Mouse (Mus musculus) left cerebral cortex, adult 18-20 months (tissue): ENCODE results near the gene Gan. TPM values are rescaled to one million over a fixed set of nuclear protein-coding genes. Genes with fewer than 3 reads are reported as not detected.
A peak's percentile ranks its signal among the peaks of the same experiment; 100 is the strongest.

Source experiments
- DNase-seq, 2 experiments: peaks; one replicate each; pipeline ENCODE4 v3.0.0; 2021 to 2022; ENCODE audit warnings: low spot score in 2 of 2, mixed read lengths in 1 of 2
- total RNA-seq, 2 experiments: library from RNA; stranded (reverse); gene quantifications; 2 replicates each; pipeline ENCODE4 v1.2.3; 2021

The Gan gene
- total RNA-seq, 2 experiments from 2014 or later = 17.9 to 18.4 TPM

GRCm38 (mm10) chr8:117248341-117248740 is 90.4 kb downstream of the Gan start:
- no peak for DNase-seq

GRCm38 (mm10) chr8:117251086-117251681 is 93.2 kb downstream of the Gan start:
- no peak for DNase-seq

GRCm38 (mm10) chr8:117252650-117253049 is 94.7 kb downstream of the Gan start:
- no peak for DNase-seq

DNA sequence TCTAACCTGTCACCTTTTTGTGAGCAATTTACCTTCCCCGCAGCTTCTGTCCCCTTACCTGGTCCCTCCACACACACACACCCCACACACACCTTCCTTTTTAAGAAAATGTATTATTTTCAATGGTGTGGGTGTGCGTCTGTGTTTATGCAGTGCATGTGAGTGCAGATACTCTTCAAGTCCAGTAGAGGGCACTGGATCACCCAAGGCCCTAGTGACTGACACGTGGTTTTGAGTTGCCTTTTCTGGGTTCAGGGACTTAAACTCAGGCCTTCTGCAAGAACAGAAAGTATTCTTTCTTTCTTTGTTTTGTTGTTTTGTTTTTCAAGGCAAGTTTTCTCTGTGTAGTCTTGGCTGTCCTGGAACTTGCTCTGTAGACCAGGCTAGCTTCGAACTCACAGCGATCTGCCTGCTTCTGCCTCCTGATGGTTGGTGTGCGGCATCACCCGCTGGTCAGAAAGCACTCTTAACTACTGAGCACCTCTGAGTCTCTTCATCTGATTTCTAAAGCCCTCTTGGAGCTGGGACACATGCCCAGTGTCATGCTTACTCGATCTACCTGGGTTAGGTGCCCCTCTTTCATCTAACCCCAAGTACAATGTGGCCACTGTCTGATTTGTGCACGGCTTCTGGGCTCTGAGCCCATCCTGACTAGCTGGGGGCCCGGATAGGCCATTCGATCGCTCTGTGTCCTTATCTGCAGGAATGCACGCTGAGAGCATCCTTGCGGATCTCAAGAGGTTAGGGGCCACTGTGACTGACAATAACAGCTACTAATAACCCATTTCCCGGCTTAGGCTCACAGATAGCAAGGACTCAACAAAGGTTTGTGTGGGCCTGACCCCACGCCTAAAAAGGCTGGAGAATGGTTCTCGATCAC is 95.7 kb downstream of the Gan start:
- no peak for DNase-seq

- no peak for DNase-seq
Observed at GRCm38 (mm10) chr8:117254496-117254895, 96.6 kb downstream of the Gan start.

GRCm38 (mm10) chr8:117256292-117256938 is 98.5 kb downstream of the Gan start:
- peak; percentile 94 to 98 for DNase-seq

DNA sequence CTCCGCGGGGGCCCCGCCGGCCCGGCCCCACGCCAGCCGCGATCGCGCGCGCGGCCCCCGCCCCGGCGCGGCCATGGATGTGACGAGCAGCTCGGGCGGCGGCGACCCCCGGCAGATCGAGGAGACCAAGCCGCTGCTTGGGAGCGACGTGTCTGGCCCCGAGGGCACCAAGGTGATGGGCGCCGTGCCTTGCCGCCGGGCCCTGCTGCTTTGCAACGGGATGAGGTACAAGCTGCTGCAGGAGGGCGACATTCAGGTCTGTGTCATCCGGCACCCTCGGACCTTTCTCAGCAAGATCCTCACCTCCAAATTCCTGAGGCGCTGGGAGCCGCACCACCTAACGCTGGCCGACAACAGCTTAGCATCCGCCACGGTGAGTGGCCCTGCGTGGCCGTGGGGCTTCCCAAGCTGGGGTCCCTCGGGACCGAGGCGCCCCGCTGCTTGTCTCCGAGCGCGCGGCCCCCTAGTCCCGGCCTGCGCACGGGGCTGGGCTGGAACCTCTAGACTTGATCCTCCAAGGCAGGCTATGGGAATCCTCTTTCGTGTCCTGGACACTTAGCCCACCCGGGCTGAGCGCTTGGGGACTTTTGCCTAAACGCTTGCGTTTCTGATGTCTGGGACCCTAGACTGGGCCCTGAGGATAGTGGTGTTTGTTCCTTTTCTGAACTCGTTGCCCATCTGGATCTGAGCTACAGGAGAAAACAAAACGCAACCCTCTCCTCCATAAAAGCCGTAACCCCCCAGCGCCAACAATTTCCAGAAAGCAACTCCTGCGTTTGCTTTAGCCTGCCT is 99.3 kb downstream of the Gan start, which contains the start of gene Cmip:
TSS of gene Cmip (plus strand) at position 36 of the 792 bp plus-strand sequence.
- peak; percentile 38 to 48 for DNase-seq

GRCm38 (mm10) chr8:117257821-117258575 is 100.1 kb downstream of the Gan start:
- no peak for DNase-seq

- DNase-seq = no peak
Observed at GRCm38 (mm10) chr8:117258576-117259040, 100.7 kb downstream of the Gan start.

- peak; percentile 25 to 37 for DNase-seq
Observed at GRCm38 (mm10) chr8:117259431-117260001, 101.6 kb downstream of the Gan start.

GRCm38 (mm10) chr8:117260234-117260929 is 102.4 kb downstream of the Gan start:
- no peak for DNase-seq

DNA sequence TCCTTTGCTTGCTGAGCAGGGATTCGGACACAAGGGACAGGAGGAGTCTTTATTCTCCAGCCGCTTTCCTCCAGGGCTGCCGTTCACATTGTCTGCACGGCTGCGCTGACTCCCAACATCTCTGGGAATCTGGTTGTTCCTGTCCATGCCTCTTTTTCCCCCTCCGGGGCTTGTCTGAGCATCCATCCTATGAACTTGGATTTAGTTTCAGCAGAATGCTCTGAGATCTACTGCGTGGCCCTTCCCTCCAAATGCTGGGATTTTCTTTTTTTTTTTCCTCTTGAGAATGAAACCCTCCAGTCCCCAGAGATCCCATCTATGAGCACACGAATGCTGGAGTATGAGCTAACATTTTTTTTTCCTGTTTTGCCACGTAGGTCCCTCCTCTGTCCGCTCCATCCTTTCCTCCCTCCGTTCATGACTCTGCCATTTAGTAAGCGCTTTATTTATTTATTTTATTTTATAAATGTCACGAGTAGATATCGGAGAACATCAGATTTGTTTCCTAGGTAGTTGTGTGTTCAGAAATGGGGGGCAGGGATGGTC is 103.1 kb downstream of the Gan start:
- peak in 1 of 2 experiments; percentile 24 for DNase-seq

GRCm38 (mm10) chr8:117261702-117262101 is 103.8 kb downstream of the Gan start:
- DNase-seq = no peak

DNA sequence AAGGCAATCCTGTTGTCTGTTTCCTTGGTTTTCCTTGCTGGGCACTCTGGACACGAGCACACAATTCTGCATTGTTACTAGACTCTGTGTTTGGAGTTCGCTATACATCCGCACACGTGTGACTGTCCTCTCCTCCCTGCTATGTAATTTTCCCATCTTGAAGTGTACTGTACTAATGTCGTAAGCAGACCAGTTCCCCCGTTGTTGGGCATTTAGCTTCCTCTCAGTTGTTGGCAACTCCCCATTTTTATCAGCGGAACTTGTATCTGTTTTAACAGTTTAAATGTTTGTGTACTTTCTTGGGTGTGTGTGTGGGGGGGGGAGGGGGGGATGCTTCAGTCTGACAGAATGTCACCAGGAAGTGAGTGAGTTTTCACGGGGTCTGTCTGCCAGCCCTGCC is 104.8 kb downstream of the Gan start:
- no peak for DNase-seq

DNA sequence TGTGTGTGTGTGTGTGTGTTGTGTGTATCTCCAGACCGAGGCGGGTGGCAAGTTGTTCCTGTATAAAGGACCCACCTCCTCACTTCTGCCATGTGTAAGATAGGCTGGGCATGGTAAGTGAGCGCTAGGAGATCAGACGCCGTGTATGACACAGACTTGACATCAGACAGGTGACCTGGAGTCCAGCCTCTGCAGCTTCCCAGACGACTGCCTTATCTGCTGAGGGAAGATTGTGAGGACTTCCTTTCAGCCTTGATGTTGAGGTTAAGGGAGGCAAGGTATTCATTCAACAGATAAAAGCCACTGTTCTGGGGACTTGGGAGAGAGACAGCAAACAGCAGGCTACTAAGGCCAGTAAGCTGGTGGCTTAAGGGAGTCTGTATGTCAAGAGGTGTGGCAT is 105.5 kb downstream of the Gan start:
- no peak for DNase-seq

GRCm38 (mm10) chr8:117265079-117265478 is 107.1 kb downstream of the Gan start:
- DNase-seq = no peak
